Mouse (Mus musculus): ENCODE measurements at regions not wholly inside any gene's neighbourhood (a gene's known extent, or its start where the extent isn't known, plus 50 kb on each side); places are given as distances from the start of the nearest gene placed in this dataset.

DNA sequence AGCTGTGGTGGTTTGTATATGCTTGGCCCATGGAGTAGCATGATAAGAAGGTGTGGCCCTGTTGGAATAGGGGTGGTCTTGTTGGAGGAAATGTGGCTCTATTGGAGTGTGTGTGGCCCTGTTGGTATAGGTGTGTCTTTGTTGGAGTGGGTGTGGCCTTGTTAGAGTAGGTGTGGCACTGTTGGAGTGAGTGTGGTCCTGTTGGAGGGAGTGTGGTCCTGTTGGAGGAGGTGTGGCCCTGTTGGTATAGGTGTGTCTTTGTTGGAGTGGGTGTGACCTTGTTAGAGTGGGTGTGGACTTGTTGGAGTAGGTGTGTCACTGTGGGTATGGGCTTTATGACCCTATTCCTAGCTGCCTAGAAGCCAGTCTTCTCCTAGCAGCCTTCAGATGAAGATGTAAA, 64.6 kb upstream of the Gm26897 start:
- TF ChIP-seq CTCF (IDR thresholded peaks at IDR 0.05), result no peak
- TF ChIP-seq EP300 (IDR thresholded peaks at IDR 0.05), result no peak

Measured in lung, postnatal 0 days (tissue).